Mouse (Mus musculus) stomach, postnatal 0 days (tissue): ENCODE measurements around the gene Dlec1.

Experiments used
- CTCF ChIP-seq: IDR thresholded peaks from 2 replicates; pipeline ENCODE4 v1.5.1; 2016; ENCODE audit warnings: antibody characterized with exemption, low read depth, mild to moderate bottlenecking, moderate library complexity
- EP300 ChIP-seq: optimal IDR thresholded peaks from 2 replicates; pipeline ENCODE3; 2016; ENCODE audit warnings: antibody characterized with exemption

DNA sequence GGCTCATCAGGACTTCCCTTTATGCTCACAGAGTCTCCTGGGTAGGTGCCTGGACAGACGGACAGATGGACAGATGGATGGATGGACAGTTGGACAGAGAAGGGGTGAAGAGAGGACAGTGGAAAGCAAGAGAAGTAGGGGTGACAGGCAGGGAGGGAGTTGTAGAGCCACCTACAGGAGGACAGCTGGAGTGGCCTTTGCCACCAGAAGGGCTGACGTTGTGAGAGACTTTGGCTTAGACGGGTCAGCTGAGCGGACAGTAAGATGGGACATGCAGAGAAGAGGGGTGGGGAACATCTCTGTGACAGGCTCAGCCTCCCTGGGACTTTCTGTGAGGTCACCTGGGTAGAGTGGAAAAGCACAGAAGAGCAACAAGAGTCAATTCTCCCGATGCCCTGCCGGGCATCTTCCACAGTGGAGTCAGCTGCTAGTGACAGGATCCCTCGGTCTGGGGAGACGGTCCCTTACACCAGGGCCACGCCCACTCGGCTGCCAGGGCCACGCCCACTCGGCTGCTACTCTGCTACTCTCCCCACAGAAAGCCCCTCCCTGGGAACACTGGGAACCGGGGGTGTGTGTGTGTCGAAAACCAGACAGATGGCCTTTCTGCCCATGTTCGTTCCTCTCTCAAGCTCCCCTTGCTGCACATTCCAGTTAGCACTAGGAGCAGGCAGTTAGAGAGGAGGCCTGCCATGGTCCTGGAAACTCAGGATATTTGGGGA lies 1.9 kb upstream of the Dlec1 start:
- TF ChIP-seq CTCF = peak; percentile 20; the same call in 1 of the 2 replicates
- no peak for TF ChIP-seq EP300
